Mouse (Mus musculus): ENCODE data around the gene Ino80b.
A peak's percentile ranks its signal among the peaks of the same experiment; 100 is the strongest.

Gene Ino80b

GRCm38 (mm10) chr6:83140044-83140443 lies 14.8 kb upstream of the Ino80b start:
- no peak for DNase-seq

- DNase-seq, result no peak
Measured at GRCm38 (mm10) chr6:83138056-83138455, 12.8 kb upstream of the Ino80b start.

- peak in 1 of 2 experiments; percentile 31 for DNase-seq
Measured at GRCm38 (mm10) chr6:83137576-83137950, 12.3 kb upstream of the Ino80b start.

- DNase-seq, result no peak
Measured at GRCm38 (mm10) chr6:83136881-83137575, 11.8 kb upstream of the Ino80b start.

- DNase-seq, result no peak
Measured at GRCm38 (mm10) chr6:83136291-83136880, 11.2 kb upstream of the Ino80b start.

- no peak for DNase-seq
Measured at GRCm38 (mm10) chr6:83135571-83136161, 10.4 kb upstream of the Ino80b start.

GRCm38 (mm10) chr6:83134951-83135513 lies 9.8 kb upstream of the Ino80b start, which contains the start of gene Rtkn:
TSS of gene Rtkn (plus strand) at chr6:83135463.
- DNase-seq, result no peak

- no peak for DNase-seq
Measured at GRCm38 (mm10) chr6:83134226-83134625, 9.0 kb upstream of the Ino80b start.

- no peak for DNase-seq
Measured at GRCm38 (mm10) chr6:83132176-83132919, 7.1 kb upstream of the Ino80b start.

GRCm38 (mm10) chr6:83131469-83132034 lies 6.3 kb upstream of the Ino80b start:
- DNase-seq, result no peak

- DNase-seq, result no peak
Measured at GRCm38 (mm10) chr6:83127419-83127818, 2.2 kb upstream of the Ino80b start.

GRCm38 (mm10) chr6:83124851-83125312 lies 349 bp downstream of the Ino80b start:
- DNase-seq, result peak; percentile 83 to 88

GRCm38 (mm10) chr6:83122961-83123360 lies 2.3 kb downstream of the Ino80b start:
- DNase-seq, result no peak

- peak in 1 of 2 experiments; percentile 53 for DNase-seq
Measured at GRCm38 (mm10) chr6:83121863-83122710, 3.1 kb downstream of the Ino80b start.

GRCm38 (mm10) chr6:83120930-83121862 lies 4.0 kb downstream of the Ino80b start, which contains the start of gene Wbp1:
TSS of gene Wbp1 (minus strand) at chr6:83121559.
- peak; percentile 92 to 93 for DNase-seq

GRCm38 (mm10) chr6:83119734-83120051 lies 5.5 kb downstream of the Ino80b start:
- peak; percentile 25 to 56 for DNase-seq

GRCm38 (mm10) chr6:83118825-83119733 lies 6.2 kb downstream of the Ino80b start:
- DNase-seq, result no peak

- no peak for DNase-seq
Measured at GRCm38 (mm10) chr6:83118369-83118768, 6.9 kb downstream of the Ino80b start.

- DNase-seq, result no peak
Measured at GRCm38 (mm10) chr6:83117616-83118015, 7.6 kb downstream of the Ino80b start.

GRCm38 (mm10) chr6:83117165-83117438 lies 8.1 kb downstream of the Ino80b start:
- peak in 1 of 2 experiments; percentile 16 for DNase-seq
